Mouse (Mus musculus) layer of hippocampus, postnatal 10 days (tissue): ENCODE results near the gene Appl1. TPM values are rescaled to one million over a fixed set of nuclear protein-coding genes. Genes with fewer than 3 reads are reported as not detected.
"Not testable (repeated sequence)": the region's sequence is repeated elsewhere in the genome, so short reads cannot be mapped to it uniquely, and the experiment has no call there.

Experiments used
- DNase-seq, 2 experiments: peaks; one replicate each; pipeline ENCODE4 v3.0.0; 2021; ENCODE audit warnings: low spot score in 2 of 2
- total RNA-seq, 2 experiments: library from RNA; stranded (reverse); gene quantifications; 2 replicates each; pipeline ENCODE4 v1.2.3; 2021

The Appl1 gene
- total RNA-seq, 2 experiments from 2014 or later = 63.3 to 67.0 TPM

DNA sequence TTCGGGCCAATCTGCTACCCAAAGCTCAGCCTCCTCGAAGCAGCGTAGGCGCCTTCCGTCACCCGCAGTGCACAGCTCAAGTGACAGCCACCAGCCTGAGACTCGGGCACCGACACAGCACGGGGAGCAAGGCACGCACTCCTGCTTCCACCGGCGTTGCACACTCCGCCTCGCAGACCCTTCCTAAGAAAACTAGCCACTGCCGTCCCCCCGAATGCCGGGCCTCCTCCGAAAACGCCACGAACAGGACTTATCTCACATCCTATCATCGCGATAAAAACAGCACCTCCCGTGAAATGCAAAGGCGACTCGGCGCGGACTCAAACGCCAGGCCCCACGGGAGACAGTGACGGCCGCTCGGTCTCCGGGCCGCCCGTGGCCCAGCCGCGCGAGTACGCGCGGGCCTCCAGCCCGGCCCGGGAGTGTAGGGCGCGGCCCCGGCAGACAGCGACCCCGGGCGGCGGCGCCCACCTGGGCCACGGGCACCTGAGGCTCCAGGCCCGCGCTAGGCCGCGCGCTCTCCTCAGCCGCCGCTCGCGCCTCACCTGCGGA lies 1.1 kb downstream of the Appl1 start:
- DNase-seq = peak; percentile 64 to 71

- no peak for DNase-seq
These were observed 1.9 kb downstream of the Appl1 start for GRCm38 (mm10) chr14:26969164-26969563.

GRCm38 (mm10) chr14:26960518-26960917 lies 10.5 kb downstream of the Appl1 start:
- DNase-seq = no peak

DNA sequence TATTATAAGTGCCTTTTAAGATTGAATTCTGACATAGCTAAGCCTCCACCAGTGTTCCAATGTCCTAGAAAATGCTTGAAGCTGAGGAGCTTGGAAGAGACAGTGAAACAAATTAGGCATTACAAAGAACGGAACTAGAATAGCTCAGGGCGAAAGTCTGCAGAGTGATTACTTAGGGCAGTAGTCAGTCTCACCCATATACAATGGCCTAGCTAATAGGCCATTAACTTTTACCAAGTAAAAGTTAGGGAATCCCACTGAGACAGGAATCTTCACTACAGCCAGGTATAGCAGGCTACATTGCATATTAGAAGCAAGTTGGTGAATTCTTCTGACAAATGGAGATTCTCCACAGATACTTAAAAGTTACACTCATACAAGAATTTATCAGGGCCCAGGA lies 14.9 kb downstream of the Appl1 start:
- not testable (repeated sequence) for DNase-seq

DNA sequence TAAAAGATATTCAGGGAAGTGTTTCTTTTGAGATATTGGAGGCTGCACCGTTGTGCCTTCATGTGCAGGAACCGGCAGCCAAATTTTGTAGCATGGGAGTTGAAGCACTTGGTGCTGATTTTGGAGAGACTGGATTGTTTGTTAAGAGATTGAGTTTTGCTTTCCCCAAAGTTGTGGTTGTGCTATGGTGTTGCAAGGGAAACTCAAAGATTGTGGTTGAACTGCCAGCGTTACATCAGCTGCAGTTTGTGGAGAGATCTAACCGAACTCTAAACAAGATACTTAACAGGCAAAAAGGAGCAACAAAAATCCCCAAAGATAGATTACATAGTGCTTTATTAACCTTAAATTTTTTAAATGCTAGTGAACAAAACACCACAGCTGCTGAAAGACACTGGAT lies 35.5 kb downstream of the Appl1 start:
- no peak for DNase-seq

DNA sequence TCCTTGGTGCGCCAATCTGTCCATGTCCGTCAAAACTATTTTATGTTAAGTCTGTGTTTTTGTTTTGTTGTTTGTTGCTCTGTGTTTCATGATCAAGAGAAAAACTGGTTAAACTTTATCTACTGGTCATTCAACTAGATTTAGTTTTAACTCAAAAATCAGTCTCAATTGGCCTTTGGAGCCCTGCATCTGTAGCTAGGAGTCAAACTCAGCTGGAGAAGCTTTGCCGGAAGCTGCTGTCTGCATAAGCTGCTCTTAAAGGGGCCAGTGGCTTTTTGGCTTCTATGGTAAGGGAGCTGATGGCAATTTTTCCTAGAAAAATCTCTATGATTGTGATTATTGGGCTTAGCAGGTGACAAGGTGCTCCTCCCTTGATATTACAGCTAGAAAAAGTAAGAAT lies 36.1 kb downstream of the Appl1 start:
- DNase-seq = no peak

GRCm38 (mm10) chr14:26923702-26924421 lies 47.2 kb downstream of the Appl1 start:
- no peak for DNase-seq

DNA sequence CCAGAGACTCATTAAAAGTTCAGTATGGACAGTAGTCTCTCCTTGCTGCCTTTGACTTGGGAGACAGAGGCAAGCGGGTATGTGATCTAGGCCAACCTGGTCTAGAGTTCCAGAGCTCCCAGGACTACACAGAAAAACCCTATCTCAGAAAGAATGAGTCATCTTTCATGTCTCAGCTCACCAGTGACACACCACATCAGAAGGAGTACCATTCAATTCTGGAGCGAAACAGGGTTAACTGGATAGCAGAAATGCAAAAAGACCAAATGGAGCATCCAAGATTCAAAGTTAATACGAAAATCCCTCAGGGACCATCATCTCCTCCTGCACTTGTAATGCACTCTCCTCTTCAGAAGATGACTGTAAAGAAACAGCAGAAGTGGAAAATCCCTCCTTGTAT lies 51.7 kb downstream of the Appl1 start:
- no peak for DNase-seq

DNA sequence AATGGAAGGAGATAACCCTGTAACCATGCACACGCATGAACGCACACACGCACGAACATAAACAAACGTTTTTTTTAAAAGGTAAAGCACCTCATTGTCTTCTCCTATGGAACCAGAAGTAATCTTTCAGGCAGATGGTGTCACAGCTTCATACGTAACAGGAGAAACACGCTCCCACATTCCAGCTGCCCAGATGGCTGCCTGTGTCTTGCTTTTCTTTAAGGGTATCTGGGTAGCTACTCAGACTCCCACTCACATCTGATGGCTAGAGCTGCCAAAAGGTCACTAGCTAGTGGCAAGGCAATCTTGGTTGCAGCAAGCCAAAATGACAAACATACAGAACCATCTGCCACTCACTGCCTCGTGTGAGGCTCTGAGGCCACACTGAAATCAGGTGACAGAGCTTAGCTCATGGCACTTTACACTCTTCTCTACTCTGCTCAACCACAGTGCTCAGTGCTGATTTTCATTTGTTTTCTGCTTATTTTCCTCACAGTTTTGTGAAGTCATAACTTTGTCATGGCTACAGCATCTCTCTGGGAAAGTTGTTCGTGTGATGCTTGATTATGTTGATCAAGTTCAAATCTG lies 57.3 kb downstream of the Appl1 start:
- DNase-seq = peak in 1 of 2 experiments; percentile 16

DNA sequence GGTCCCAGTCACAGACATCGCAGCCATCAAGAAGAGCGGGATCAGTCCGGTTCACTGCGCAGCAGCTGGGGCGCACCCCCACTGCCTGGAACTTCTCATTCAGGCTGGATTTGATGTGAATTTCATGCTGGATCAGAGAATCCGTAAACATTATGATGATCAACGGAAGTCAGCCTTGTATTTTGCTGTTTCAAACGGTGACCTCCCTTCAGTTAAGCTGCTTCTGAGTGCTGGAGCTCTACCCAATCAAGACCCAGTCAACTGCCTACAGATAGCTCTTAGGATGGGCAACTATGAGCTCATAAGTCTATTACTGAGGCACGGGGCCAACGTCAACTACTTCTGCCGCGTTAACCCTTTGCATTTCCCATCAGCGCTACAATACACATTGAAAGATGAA lies 59.2 kb downstream of the Appl1 start:
- no peak for DNase-seq

GRCm38 (mm10) chr14:26911201-26911600 lies 59.8 kb downstream of the Appl1 start:
- DNase-seq = no peak

DNA sequence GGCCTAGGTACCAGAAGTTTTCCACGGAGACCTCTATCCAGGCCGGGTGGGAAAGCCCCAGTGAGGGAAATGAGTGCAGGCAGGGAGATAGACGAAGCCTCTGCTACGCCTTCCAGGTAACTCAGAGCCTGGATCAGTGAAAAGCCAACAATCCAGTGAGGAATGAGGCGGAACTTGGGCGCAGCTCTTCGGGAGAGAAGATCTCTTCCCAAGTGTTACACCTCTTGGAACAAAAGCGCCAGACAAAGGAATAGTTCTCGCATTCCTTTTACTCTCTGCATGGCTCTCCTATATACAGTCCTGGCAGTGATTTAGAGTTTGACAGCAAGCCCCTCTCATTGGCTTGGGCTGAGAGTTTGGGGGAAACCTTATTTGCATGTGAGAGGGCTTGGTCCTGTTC lies 60.6 kb downstream of the Appl1 start:
- peak in 1 of 2 experiments; percentile 5 for DNase-seq

- no peak for DNase-seq
These were observed 63.6 kb downstream of the Appl1 start for GRCm38 (mm10) chr14:26907401-26907800.

DNA sequence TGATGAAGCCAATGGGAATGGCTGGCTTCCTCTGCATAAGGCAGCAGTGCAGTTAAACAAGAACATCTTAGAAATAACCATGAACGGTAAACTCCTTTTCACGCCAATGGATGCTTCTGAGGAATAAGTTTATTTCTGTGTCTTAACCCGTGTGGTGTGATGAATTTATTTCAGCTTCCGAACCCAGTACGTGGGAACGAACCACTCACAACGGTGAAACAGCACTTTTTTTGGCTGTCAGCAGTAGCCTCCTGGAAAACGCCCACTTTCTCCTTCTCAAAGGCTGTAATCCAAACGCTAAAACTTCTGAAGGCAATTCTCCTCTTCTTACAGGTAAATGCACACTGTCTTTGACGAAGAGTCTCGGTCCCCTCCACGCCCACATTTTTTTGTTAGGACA lies 70.1 kb downstream of the Appl1 start:
- no peak for DNase-seq

DNA sequence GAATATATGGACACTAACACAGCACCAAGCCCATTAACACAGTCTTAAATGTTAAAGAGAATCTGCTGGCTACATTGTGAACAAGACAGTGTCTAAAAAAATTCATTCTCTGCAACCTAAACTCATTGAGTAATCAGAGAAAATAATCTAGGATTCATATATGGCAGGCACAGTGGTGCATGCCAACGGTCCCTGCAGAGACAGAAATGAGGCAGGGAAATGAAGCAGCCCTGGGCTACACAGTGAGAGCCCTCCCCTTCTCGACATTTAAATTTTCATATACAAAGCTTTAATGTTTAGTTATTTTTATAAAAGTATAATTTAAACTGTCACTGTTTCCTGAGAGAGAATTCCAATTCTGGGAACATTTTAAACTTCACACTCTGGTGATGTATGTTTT lies 71.5 kb downstream of the Appl1 start:
- DNase-seq = no peak

DNA sequence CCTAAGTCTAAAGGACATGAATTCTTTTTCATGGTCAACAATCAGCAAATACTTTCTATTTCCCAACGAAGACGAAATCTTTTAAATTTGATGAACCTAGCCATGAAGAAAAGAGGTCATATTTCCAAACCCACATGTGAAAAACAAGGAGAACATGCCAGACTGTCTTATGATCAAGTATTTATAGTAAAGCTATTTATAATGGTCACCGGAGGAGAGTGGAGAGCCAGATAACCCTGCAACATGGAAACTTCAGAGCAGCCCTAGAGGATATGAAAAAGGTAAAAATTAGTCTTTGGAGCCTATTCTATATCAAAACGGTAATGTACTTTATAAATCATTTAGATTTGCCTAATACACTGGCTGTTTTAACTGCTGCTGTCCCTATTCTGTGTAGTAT lies 76.6 kb downstream of the Appl1 start, which contains the start of gene Asb14:
Gene Asb14, plus strand, starts transcription at position 166 of the 400 bp plus-strand sequence.
- DNase-seq = no peak

DNA sequence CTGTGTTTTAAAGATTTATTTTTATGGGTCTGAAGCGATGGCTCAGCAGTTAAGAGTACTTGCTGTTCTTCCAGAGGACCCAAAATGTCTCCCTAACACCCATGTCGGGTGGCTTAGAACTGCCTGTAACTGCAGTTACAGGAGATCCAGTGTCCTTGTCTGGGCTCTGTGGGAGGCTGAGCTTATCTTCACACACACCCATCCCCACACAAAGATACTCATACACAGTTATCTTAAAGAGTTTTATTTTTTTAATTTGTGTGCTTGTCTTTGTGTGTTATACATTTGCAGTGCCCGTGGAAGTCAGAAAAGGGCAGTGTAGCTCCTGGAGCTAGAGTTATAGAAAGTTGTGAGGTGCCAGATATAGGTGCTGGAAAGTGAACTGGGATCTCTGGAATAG lies 80.3 kb downstream of the Appl1 start:
- no peak for DNase-seq

DNA sequence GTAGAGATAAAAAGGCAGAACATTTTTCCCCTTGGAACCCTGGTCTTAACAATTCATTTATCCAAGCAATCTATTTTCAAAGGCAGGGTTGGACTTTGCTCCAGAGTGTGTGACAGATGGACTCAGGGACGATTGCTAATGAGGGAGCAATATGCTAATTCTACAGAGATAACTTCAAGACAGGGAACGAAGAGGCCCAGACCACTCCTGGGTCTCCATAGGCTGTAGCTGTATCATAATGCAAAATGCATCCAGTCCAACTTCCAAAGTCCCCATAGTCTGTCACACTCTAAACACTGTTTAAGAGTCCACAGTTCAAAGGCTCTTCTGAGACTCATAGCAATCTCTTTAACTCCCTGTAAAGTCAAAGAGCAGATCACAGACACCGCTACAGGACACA lies 83.8 kb downstream of the Appl1 start:
- no peak for DNase-seq

- no peak for DNase-seq
These were observed 89.3 kb downstream of the Appl1 start for GRCm38 (mm10) chr14:26881700-26882099.

DNA sequence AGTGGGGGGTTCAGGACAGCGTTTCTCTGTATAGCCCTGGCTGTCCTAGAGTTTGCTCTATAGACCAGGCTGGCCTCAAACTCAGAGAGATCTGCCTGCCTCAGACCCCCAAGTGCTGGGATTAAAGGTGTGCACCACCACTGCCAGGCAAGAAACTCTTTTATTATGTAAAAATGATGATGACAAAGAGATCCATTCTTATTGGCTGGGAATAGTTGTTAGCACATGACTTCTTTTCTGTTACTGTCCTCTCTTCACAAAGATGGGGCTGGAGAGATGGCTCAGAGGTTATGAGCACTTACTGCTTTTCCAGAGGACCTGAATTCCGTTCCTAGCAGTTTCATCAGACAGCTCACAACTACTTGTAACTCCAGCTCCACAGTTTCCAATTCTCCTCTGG lies 91.1 kb downstream of the Appl1 start:
- DNase-seq = no peak

- DNase-seq = no peak
These were observed 92.3 kb downstream of the Appl1 start for GRCm38 (mm10) chr14:26878756-26879155.
